Mouse (Mus musculus) c-Kit-negative CD71-positive TER-119-positive erythroid progenitor cells, embryonic 14.5 days (primary cell): ENCODE data around the gene Spag16.
"Not testable (repeated sequence)": the region's sequence is repeated elsewhere in the genome, so short reads cannot be mapped to it uniquely, and the experiment has no call there.

Experiments used
- DNase-seq: peaks from one replicate; pipeline ENCODE4 v3.0.0-alpha.2; 2013; ENCODE audit warnings: low read depth, low spot score

Gene Spag16

GRCm38 (mm10) chr1:69826806-69827703 is at the start of gene Spag16:
TSS of gene Spag16 (plus strand) at chr1:69826970.
- no peak for DNase-seq

DNA sequence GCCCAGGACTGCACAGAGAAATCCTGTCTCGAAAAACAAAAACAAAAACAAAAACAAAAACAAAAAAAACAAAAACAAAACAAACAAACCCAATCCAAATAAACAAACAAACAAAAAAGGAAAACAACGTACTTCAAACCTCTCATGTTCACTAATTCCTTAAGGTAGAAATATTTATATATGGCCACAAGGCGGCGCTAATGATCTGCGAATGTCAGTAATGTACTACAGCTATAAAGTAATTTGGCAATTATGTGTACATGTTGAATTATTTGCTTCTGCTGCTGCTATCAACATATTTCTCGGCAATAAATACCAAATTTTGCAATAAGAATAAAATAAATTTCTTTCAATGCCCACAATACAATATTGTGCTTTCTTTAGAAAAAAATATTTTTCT is 41.6 kb upstream of the Spag16 start:
- DNase-seq = peak; percentile 21

DNA sequence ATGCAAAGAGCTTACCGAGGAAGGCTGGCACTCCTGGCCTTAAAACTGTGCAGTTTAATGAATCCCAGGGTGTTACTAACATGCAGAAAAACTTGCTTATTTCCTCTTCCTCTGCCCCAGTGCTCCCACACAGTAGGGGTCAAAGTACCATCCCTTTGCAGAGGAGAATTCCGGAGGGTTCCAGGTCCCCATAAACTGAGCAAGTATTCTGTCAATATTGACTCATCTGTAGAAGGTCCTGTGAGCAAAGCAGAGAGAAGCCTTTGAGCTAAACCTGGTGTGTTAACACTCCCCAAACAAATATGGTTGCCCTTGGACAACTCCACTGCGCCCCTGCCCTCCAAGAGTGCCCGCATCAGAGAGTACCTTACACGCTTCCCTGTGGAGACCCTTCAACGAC is 40.1 kb upstream of the Spag16 start:
- DNase-seq = no peak

DNA sequence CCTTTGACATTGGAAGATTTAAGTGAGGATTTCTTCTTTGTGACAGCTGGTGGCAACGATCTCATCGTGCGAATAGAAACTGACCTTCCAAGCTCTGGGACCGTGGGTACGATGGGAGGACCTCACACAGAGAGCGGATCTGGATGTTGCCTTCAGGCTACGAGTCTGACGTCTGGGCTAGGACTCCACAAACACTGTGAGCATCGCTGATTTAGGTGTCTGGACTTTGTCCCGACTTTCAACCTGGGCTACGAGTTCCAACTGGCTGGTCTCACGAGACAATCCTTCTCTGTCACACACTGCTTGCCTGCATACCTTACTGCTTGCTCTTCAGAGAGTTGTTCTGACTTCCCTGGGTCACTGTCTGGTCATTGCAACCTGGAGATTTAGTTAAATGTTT is 39.4 kb upstream of the Spag16 start:
- DNase-seq = no peak

GRCm38 (mm10) chr1:69790337-69791250 is 36.2 kb upstream of the Spag16 start:
- DNase-seq = peak; percentile 26

DNA sequence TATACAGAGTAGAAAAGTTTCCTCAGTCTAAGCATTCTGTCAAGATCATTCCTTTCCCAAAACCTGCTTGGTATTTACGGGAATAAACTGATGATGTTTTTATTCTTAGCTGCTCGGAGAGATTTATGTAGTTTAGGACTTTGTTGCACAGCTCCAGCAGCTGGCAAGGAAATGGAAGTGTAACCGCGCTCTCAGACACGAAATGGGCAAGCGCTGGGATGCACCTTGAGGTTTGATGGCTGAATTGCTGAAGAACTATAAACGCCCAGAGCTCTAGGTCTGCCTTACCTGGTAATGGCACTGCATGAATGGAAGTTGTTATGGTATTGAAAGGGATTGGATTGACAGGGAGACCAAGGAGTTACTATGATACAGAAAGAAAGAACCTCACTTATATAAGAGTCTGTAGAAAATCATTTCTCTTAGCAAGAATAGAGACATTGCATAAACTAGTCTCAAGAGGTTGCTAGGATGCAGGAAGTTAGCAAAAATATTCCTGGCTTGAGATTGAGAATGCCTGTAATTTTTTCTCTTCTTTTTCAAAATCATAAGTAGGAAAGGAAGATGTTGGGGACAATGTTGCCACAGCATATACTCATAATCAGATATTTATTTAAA is 27.7 kb upstream of the Spag16 start:
- no peak for DNase-seq

DNA sequence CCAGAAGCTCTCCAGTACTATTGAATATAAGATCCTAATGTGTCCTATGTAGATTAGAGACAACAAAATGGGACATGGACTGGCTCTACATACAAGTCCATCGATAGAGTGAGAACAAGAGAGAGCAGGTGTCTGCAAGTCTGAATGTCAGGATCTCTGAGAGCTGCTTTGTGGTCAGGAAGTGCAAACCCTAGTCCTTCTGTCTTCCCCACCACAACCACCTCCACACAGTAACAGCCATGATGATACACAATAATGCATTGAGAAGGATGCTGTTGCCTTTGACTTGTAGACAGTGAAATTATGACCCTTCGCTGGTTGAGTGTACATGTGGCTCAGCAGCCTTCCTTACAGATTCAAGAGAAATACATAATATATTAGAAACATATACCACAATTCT is 16.6 kb upstream of the Spag16 start:
- DNase-seq = no peak

- not testable (repeated sequence) for DNase-seq
Observed at GRCm38 (mm10) chr1:69825635-69826034, 1.1 kb upstream of the Spag16 start.

GRCm38 (mm10) chr1:69828872-69829479 is 2.2 kb downstream of the Spag16 start:
- DNase-seq = no peak

DNA sequence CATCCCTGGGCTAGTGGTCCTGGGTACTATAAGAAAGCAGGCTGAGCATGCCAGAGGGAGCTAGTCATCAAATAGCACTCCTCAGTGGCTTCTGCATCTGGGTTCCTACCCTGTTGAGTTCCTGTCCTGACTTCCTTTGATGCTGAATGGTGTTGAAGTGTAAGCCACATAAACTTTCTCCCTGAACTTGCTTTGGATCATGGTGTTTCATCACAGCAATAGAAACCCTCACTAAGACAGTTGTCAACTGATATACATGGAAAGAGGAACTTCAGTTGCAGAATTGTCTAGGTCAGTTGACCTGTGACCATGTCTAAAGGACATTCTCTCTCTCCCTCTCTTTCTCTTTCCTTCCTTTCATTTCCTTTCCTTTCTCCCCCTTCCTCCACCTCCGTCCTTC is 3.8 kb downstream of the Spag16 start:
- DNase-seq = no peak

- DNase-seq = no peak
Observed at GRCm38 (mm10) chr1:69831002-69831401, 4.2 kb downstream of the Spag16 start.

- DNase-seq = not testable (repeated sequence)
Observed at GRCm38 (mm10) chr1:69833476-69833875, 6.7 kb downstream of the Spag16 start.

GRCm38 (mm10) chr1:69853436-69853835 is 26.7 kb downstream of the Spag16 start:
- DNase-seq = no peak

DNA sequence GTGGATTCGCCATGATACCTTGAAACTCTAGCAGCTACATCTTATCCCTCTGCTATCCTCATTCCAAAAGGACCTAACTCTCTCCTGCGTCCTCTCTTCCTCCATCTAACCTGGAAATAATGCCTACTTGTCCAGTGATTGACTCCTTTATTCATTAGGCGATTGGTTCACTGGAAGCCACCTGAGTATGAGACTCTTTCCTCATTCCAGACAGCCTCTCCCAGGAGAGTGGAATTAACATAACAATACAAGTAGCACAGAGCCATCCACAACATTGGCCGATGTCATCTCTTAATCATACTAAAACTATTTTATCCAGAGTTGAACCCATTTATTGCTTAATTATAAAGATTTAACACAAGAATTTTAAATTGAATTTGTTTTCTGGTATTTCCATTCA is 41.0 kb downstream of the Spag16 start:
- DNase-seq = no peak

GRCm38 (mm10) chr1:69956606-69957005 is 129.8 kb downstream of the Spag16 start:
- no peak for DNase-seq

DNA sequence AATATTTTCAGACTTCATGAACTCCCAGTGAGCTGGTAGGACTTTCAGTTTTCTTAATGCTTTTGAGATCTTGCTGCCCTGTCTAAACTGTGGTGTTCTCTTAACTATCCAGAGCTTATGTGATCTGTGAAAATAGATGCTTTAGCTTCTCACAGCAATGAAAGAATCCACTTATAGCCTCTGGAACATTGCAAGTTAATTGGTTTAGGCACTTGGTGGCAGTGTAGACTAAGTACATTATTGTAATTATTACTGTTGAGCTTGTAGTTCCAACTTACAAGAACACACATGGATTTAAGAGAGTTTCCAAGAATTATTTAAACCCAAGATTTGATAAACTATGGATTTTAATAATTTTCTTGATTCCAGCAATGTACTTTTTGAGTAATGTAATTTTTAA is 170.1 kb downstream of the Spag16 start:
- no peak for DNase-seq

DNA sequence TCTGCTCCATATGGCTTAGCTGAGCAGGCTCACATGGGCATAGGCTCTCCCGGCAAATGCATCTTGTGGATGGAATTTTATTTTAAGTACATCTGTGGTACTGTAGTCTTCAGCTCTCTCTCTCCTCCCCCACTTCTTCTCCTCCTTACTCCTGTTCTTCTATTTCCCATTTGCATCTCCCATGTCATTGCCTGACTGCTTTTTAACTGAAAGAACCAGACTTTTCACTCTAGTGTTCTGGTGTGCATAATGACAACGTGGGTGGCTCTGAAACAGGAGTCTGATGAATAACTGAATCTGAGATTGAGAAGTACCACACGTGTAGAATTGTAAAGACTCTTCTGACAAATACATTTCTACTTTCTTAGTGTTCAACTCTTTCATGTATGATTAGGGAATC is 186.2 kb downstream of the Spag16 start:
- DNase-seq = no peak

DNA sequence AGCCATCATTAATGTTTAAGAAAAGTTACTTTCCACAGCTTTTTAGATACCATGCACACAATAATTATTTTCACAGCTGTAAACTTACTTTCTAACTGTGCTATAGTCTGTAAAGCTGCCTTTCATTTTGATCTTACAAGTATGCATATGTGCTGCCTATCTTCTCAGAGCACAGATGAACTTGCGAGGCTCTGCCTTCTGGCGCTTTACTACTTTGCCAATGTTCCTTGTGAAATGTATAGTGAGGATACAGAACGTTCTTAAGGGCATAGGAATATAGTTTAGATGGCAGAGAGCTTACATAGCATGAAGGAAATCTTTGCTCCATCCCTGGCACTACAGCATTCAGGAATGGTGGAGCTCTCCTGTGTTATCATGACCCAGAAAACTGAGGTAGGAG is 210.6 kb downstream of the Spag16 start:
- no peak for DNase-seq

DNA sequence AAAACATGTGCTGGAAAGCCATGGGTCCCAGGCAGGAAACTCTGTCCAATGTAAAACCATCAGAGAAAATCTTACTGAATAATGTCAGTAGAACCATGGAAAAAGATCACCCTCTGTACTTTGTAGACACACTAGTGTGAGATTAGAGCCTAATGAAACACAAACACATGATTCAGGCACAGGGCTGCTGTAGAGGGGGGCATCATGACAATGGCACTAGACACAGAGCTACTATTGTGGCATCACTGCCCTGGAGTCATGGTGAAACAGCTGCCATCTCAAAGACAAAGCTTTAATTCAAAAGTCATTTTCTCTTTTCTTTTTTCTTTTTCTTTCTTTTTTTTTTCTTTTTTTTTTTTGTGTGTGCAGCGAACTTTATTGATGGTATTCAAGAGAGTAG is 240.6 kb downstream of the Spag16 start:
- no peak for DNase-seq

- no peak for DNase-seq
Observed at GRCm38 (mm10) chr1:70073440-70073839, 246.7 kb downstream of the Spag16 start.

DNA sequence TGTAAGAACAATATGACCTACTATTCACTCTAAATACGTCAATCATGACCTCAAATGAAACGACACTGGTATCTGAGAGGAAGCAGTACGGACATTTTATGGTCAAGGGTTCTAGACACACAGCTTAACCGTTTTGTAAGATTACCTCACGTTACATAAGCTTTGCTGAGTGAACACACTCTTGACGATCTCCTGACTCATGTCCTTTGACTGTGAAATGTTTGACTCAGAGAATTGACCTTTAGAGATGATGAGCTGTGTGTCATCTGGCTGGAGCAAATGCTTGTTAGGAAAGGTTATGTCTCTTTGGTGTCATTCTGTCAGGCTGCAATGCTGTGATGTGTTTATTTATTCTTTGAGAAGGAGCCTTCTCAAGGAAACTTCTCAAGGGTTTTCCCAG is 252.0 kb downstream of the Spag16 start:
- DNase-seq = no peak
